Mouse (Mus musculus): ENCODE data around the gene Thada.

GRCm38 (mm10) chr17:84327051-84327925, 138.7 kb downstream of the Thada start:
- TF ChIP-seq EP300 (IDR thresholded peaks at IDR 0.05; ENCODE audit: low read depth) (no peak), CTCF (IDR thresholded peaks at IDR 0.05; ENCODE audit: low read depth) (no peak)
